Mouse (Mus musculus) frontal cortex, adult (tissue): ENCODE measurements around the gene Ap3b1.

ENCODE experiments used
- ATAC-seq: cut with Nextera tagmentation; 2 replicates; pipeline ENCODE4 v1.9.2; 2017; ENCODE audit warnings: mild to moderate bottlenecking, moderate library complexity, mixed read lengths; ENCODE audit not compliant: low TSS enrichment

Ap3b1 gene

GRCm38 (mm10) chr13:94375526-94376390, 17.0 kb downstream of the Ap3b1 start:
- peak; percentile 58 for ATAC-seq

DNA sequence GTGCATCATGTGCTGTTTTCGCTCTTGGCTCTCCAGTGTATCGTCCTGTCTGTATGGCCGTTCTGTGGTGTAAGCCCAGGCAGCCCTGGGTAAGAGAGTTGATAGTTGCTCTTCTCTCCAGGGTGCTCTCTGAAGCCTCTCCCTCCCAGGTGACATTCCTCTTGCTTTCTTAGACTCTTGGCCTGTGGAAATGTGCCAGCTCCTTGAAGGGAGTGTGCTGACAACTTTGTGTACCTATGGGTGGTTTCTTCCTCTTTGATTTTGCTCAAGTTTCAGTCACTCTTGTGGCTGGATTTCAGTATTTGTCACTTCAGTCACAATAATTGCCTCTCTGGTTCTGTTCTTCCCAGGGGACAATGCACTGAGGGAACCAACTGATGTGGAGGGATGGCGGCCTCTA, 20.2 kb downstream of the Ap3b1 start:
- no peak for ATAC-seq

GRCm38 (mm10) chr13:94381427-94381826, 22.7 kb downstream of the Ap3b1 start:
- ATAC-seq: no peak

DNA sequence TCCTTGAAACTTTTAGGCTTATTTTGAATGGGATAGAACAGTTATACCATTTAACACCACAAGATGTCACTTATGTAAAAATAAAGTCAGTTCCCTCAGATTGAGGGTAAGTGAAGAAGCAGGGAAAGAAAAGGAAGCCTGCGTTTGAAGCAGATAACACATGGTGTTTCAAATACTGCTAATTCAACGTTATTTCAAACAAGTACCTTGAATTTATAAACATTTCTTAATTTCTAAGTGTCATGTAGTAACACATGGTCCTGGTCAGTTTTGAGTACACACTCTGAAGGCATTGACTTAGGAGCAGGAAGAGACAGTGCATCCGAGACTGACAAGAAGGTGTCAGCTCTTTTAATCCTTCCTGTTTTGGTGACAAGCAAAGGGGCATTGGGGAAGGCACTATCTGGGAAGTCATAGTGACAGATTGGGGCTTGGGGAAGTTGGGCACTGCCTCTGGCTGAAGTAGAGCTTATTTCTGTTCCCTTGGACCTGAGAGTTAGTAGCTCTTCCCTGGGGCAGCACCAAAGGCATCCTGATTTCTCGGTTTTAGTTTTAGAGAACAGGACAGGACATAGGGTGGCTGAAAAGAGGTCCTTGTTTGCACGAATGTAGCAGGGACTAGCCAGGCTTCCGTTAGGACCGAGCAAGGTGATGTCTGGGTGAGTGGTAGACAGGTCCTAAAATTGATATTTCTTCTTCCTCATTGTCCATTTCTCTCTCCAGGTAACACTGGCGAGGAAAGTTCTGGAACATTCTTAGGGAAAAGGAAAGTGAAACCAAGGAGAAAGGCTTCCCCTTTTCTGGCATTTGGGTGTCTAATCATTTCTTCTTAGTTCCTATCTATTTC, 23.3 kb downstream of the Ap3b1 start:
- peak; percentile 75 for ATAC-seq

GRCm38 (mm10) chr13:94384931-94385570, 26.3 kb downstream of the Ap3b1 start:
- ATAC-seq: peak; percentile 82

DNA sequence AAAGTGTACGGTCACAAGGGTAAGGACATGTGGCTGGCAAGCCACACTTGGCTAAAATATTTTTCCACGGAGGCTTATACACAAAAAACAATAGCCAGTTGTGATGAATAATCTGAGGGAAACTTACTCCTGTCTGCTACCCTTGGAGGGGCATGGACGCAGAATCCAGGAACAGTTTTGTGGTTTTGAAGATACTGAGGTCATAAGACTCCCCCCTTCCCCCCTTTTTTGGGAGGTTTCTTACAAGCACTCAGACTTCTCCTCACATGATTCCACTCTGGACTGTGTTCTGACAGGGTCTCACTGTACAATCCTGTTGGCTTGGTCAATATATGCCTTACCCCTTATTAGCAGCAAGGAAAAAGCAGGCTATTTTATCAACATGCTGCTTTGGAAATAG, 29.8 kb downstream of the Ap3b1 start:
- no peak for ATAC-seq

DNA sequence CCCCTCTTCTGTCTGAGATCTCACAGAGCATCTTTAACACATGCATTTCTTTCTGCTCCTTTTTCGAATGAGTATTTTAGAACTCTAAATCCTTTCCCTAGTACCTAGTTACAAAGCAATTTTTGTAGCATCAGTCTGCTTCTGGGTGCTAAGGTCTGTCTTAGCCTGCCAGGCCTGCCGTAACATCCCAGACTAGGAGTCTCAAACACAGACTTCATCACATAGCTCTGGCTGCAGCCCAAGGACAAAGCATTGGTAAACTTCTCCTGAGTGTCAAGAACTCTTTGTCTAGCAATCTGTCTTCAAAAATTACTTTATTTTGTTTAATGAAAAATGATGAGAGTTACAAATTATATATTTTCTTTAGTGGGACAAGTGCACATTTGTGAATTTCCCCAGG, 30.8 kb downstream of the Ap3b1 start:
- ATAC-seq: no peak

DNA sequence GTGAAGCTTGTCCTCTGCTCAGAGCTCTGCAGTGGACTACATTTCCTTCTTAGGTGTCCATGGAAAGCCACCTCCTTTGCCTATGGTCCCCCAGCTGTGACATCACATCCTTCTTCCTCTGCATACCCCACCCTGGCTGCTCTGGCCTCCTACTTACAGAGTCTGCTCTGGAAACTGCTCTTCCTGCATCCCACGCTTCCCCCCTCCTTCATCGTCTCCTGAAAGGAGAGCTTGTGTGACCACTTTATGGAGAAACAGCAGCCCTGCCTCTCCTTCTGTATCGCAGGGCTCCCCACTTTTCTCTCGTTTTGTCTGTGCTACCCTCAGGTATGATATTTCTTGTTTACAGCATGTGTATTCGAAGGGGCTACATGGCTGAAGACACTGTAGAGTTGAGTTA, 33.5 kb downstream of the Ap3b1 start:
- ATAC-seq: peak; percentile 56; the same call in 1 of the 2 replicates

DNA sequence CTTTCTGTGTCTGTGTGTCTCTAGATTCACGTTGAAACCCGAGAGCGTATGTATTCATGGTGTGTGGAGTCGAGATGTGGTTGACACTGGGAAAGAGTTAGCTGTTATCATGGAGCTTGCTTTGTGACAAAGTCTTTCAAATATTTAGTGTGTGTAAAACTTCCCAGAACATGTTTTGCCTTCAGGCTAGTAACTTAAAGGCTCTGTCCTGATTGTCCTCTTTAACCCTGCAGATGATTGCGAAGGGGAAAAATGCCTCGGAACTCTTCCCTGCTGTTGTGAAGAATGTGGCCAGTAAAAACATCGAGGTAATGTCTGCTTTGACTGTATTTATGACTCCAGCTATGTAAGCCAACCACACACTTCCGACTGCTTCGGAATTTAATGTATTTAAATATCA, 35.7 kb downstream of the Ap3b1 start:
- no peak for ATAC-seq

GRCm38 (mm10) chr13:94395763-94396162, 37.0 kb downstream of the Ap3b1 start:
- peak; percentile 87 for ATAC-seq

DNA sequence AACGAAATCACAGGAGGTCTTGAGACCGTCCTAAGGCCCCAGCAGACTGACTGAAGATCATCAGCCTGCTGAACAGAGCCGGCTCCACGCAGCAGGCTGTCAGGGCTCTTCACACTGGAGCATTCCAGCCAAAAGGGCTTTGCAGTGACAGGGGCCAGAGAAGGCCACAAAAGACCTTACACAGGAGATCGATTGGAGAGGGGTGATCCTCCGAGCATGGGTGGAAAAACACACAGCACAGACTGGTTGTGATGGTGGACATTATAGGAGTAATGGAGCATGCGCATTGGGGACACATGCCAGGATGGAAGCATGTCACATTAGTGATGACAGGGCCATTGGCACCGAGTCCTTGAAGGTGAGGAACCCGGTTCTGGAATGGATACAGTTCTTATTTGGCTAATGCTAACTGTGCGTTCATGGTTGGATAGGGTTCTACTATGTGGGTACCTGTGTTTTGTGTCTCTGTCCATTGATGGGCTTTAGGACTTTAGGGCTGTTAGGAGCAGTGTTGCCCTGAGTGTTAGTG, 37.7 kb downstream of the Ap3b1 start:
- ATAC-seq: no peak

GRCm38 (mm10) chr13:94398568-94399374, 40.0 kb downstream of the Ap3b1 start:
- ATAC-seq: peak; percentile 62

- ATAC-seq: no peak
Measured at GRCm38 (mm10) chr13:94400465-94400864, 41.7 kb downstream of the Ap3b1 start.

- no peak for ATAC-seq
Measured at GRCm38 (mm10) chr13:94423600-94423999, 64.8 kb downstream of the Ap3b1 start.

GRCm38 (mm10) chr13:94429567-94429966, 70.8 kb downstream of the Ap3b1 start:
- no peak for ATAC-seq

DNA sequence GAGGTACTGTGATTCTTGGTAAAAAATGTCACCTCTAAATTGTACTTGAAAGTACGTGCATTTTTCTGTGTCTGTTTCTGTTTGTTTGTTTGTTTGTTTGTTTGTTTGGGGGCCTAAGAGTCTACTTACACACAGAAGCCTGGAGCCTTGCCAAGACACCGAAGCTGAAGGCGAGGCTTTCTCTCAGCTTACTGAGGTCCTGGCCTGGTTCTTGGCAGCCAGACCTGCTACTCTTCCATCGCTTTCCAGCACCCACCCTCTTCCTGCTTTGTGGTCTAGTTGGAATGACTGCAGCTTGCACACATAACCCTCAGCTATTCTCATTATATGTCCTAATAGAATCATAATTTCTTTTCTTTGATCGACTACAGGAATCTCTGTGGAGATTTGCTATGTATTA, 80.6 kb downstream of the Ap3b1 start:
- no peak for ATAC-seq

DNA sequence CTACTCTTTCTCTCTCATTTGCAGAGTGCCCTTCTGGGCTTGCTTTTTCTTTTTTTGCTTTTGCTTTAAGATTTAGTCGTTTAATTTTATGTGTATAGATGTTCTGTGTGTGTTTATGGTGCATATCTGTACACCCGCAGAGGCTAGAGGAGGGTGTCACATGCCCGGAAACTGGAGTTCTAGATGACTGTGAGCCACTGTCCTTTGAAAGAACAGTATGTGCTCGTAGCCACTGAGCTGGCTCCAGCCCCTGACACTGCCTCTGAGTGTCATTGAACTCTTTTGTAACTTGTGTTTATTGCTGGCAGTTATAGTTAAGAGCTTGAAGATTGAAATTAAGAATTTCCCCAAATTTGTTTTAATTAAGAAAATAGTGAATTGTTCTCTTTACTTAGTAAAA, 82.4 kb downstream of the Ap3b1 start:
- ATAC-seq: no peak

- ATAC-seq: no peak
Measured at GRCm38 (mm10) chr13:94443411-94443810, 84.7 kb downstream of the Ap3b1 start.

GRCm38 (mm10) chr13:94445103-94445502, 86.3 kb downstream of the Ap3b1 start:
- no peak for ATAC-seq

DNA sequence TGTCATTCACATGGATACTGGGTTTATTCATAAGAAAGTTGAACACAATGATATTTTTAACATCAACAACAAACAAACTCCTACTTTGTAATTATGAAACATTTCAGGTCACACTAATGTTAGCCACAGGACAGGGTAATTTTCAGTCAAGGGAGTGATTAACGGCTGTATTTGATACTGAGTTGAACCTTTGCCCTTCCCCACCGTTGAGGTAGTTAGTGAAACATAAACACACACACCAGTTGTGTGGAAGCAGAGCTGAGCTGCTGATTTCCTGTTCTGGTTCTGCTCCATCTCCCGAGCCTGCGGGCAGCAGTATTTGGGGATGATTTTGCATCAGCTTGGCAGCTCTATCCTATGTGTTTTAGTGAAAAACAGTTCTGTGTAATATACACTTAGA, 88.2 kb downstream of the Ap3b1 start:
- no peak for ATAC-seq

GRCm38 (mm10) chr13:94449593-94449992, 90.8 kb downstream of the Ap3b1 start:
- no peak for ATAC-seq
